Mouse (Mus musculus) brain, embryonic 14.5 days (tissue): ENCODE data around the gene Lrpprc.

Source experiments
- CTCF ChIP-seq: fragments of 200-500 bp; IDR thresholded peaks from 2 replicates; pipeline ENCODE4 v1.5.1; 2012; ENCODE audit warnings: inconsistent platforms, mild to moderate bottlenecking, moderate library complexity, borderline replicate concordance; ENCODE audit not compliant: insufficient read depth, insufficient read length; ENCODE audit errors: extremely low read depth
- POLR2A ChIP-seq: fragments of 200-500 bp; IDR thresholded peaks from 2 replicates; pipeline ENCODE4 v1.6.1; 2012; ENCODE audit warnings: mild to moderate bottlenecking, inconsistent platforms, borderline replicate concordance; ENCODE audit not compliant: poor library complexity, insufficient read depth, insufficient read length, severe bottlenecking; ENCODE audit errors: extremely low read depth

GRCm38 (mm10) chr17:84729140-84729539 is 61.4 kb downstream of the Lrpprc start:
- no peak for TF ChIP-seq CTCF
- no peak for TF ChIP-seq POLR2A
